Mouse (Mus musculus): ENCODE results near the gene Nipsnap2.
"Not testable (repeated sequence)": the region's sequence is repeated elsewhere in the genome, so short reads cannot be mapped to it uniquely, and the experiment has no call there.

The Nipsnap2 gene

DNA sequence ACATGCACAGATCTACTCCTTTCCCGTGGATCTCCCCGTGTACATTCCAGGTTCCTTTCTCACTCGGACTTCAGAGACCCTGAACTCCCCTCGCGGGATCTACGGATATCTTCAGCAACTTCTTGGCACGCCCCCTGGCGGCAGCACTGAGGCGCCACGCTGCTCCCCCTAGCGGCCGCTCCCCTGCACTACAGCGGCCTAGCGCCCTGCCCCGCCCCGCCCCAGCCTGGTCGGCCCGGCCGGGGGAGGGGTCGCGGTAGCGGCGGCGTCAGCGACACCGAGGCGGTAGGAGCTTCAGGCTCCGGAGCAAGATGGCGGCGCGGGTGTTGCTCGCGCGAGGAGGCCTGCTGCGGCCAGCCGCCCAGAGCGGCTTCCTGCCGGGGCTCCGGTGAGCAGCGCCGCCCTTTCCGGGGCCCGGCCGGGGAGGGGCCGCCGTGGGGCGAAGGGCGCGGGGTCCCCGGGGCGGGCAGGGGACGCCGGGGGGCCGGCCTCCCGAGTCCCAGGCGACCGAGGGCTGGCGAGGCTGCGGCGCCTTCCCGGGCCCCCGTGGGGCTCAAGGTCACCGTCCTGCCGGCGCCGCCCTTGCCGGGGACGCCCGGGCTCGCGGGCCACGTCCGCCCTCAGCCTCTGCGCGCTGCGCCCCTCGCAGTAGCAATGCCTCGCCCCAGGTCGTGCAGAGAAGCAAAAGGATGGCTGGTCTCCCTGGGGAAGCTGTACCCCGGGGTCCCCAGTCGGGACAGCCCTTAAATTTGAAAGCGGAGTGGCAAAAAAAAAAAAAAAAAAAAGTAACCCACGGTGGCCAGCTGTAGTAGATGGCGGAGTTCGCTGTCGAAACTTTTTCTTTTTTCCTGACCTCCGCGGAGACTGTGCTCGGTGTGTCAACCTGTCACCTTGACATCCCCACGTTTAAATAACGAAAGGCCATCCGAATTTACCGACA lies at the start of gene Nipsnap2:
Gene Nipsnap2, plus strand, starts transcription at position 230 of the 940 bp plus-strand sequence.
- DNase-seq (ENCODE audit: low read depth), result no peak

DNA sequence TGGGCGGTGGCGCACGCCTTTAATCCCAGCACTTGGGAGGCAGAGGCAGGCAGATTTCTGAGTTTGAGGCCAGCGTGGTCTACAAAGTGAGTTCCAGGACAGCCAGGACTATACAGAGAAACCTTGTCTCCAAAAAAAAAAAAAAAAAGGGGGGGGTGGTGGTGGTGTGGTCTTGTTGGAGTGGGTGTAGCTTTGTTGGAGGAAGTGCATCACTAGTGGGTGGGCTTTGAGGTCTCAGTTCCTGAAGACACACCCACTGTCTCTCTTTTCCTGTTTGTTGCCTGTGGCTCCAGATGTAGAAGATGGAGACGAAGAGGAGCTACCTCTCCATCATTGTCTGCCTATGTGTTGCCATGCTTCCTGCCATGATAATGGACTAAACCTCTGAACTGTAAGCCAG lies 39.7 kb upstream of the Nipsnap2 start:
- DNase-seq (ENCODE audit: low read depth), result not testable (repeated sequence)

DNA sequence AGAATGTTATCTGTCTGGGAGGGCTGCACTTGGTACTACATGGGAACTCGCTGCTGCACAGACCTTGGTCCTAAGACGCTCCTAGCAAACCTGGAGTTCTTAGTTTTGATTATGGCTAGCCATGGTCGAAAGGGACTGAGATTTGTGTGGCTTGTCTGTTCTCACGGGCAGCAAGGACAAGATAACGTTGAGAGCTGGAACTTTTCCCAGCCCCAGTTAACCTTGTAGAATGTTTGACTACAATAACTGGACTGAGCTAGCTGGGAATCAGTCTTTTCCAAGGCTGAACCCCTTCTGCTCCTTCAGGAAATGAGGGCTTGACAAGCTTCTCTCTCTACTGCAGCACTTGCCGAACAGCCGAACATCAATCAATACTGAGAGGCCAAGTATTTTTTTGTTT lies 37.2 kb upstream of the Nipsnap2 start:
- no peak for DNase-seq (ENCODE audit: low read depth)

DNA sequence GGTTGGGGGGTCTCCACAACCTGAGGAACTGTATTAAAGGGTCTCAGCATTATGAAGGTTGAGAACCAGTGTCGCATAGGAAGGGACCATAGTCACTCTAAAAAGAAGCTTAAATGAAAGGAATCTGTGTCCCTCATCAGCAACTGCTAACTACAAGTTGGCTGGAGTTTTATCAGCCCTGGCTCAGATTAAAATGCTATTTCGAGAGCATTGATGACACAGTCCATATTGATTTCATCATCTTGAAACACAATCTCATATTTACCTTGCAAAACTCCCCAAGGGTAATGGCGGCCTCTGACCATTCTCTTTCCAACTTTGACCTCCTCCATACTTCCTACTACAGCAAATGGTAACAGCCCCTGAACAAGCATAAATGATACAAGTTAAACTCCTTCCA lies 34.3 kb upstream of the Nipsnap2 start:
- no peak for DNase-seq (ENCODE audit: low read depth)

DNA sequence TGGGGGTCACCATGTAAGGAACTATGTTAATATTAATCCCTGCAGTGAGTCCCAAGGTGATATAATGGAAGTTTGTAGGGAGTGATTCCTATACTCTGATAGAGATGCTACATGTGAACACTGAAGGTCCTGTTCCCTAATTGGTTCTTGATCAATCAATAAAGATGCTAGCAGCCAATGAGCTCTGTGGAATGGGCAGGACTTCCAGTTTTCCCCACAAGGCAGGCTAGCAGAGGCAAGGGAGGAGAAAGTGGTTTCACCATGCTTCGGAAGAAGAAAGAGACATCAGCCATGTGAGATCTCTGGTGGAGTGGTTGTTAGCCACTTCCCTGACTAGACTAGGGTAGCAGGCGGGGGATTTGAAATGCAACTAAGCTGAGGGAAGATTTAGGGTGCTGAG lies 24.4 kb upstream of the Nipsnap2 start:
- no peak for DNase-seq (ENCODE audit: low read depth)

DNA sequence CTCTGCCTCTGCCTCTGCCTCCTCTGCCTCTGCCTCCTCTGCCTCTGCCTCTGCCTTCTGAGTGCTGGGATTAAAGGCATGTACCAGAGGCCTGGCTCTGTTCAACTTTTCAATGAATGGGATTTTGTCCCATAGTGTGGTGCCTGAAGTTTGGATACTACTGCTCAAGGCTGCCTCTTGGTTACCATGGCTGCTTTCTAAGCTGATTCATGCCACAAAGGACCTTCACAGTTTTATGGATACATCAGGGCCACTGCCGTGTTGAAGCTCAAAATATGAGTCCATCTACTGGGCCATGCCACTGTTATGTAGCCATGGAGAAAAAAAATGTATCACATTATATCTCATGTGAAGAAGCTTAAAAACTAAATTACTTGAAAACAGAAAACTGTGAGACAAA lies 23.2 kb upstream of the Nipsnap2 start:
- DNase-seq (ENCODE audit: low read depth), result no peak

DNA sequence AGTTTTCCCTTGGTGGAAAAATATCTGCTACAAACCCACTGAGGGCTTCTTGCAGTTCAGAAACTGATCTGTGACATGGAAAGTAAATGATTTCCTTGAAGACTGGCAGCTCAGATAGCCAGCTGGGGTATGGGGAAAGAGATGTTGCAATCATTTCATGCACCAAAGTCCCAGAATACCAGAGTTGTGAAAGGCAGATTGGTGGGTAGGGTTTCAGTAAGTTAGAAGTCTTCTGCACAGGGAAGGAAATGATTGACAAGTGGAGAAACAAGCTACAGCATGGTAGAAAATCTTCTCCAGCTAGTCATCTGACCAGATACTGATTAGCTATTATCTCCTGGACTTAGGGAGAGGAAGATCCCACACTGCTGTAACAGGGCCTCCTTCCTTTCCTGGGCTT lies 21.5 kb upstream of the Nipsnap2 start:
- DNase-seq (ENCODE audit: low read depth), result no peak

DNA sequence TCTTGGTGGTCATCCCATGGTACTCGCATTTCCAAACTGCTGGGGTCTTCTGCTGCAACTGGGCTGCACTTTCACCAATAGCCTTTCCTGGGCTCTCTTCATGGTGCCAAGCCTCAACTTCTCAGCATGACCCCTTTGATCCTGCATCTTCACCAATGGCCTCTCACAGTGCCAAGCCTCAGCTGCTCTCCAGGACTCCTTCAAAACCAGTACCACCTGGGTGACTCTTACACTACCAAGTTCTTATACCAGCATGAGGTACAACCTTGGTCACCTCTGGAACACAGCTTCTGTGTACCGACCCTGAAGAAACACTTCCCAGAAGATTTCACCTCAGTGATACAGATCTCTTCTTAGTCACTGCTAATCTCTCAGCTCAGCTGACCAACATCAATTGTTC lies 16.5 kb upstream of the Nipsnap2 start, which contains the start of gene Sept14:
Gene Sept14, minus strand, starts transcription at position 101 of the 400 bp plus-strand sequence.
- DNase-seq (ENCODE audit: low read depth), result no peak

DNA sequence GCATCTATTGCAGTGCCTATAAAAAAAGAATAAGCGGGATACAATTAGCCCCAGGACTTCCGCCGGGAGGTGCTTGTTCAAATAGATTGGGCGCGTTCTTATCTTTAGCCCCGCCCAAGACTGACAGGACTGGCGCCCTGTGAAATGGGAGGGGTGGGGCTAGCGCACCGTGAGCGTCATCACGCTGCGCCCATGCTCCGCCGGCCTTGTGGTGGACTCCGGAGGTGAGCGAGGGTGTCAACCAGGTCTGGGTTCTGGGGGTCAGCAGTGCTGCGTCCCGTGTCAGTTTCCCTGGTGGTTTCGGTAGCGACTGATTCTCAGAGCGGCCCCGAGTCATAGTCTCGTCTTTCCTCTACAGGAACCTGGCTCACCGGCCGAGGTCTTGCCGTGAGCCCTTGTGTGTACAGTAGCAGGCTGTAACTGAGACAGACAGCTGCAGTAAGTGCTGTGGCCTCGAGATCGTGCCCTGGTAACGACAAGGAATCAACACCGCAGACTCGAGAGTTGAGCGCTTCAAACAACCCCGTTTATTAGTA lies 9.5 kb upstream of the Nipsnap2 start, which contains the start of gene Mrps17:
Gene Mrps17, plus strand, starts transcription at position 172 of the 536 bp plus-strand sequence.
- peak; percentile 95 for DNase-seq (ENCODE audit: low read depth)

DNA sequence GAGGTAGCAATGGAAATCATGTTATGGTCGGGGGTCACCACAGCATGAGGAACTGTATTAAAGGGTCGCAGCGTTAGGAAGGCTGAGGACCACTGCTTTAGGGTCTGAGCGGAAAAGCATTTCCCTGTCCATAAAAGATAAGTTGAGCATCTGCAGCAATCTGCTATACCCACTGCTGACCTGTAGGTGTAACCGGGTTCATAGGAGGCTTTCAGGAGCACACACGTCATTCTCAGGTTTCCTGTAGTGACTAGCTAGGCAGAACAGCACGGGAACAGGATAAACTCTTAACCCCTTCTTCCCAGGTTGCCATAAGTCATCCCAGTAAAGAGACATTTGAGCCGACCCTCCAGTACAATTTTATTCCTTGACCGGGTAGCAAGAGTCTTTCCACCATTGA lies 7.8 kb upstream of the Nipsnap2 start:
- no peak for DNase-seq (ENCODE audit: low read depth)

DNA sequence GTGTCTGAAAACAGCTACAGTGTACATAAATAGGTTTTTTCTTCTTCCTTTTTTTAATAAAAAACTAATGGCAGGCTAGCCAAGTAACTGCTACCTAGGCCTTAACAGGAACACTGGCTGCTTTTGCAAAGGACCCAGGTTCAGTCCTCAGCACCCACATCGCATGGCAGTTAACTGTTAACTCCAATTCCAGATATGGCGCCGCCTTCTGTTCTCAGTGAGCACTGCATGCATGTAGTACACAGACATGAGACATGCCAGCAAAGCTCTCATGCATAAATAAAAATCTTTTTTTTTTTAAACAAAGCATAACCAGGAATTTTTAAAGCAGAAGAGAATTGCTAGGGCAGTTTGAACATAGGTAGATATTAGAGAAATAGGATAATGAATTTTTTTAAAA lies 4.7 kb upstream of the Nipsnap2 start:
- DNase-seq (ENCODE audit: low read depth), result no peak

DNA sequence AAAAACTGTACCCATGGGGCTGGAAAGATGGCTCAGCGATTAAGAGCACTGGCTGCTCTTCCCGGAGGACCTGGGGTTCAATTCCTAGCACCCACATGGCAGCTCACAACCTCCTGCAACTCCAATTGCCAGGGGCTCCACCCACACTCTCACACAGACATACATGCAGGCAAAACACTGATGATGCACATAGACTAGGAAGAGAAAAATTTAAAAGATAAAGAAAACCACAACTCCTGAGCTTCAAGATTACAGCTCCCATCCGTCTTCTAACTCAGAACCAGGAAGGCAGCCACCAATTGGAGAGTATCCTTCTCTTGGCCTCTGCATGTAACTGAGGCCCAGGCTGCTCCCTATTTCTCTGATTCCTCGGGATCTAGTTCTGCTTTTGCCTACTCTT lies 595 bp upstream of the Nipsnap2 start:
- no peak for DNase-seq (ENCODE audit: low read depth)

DNA sequence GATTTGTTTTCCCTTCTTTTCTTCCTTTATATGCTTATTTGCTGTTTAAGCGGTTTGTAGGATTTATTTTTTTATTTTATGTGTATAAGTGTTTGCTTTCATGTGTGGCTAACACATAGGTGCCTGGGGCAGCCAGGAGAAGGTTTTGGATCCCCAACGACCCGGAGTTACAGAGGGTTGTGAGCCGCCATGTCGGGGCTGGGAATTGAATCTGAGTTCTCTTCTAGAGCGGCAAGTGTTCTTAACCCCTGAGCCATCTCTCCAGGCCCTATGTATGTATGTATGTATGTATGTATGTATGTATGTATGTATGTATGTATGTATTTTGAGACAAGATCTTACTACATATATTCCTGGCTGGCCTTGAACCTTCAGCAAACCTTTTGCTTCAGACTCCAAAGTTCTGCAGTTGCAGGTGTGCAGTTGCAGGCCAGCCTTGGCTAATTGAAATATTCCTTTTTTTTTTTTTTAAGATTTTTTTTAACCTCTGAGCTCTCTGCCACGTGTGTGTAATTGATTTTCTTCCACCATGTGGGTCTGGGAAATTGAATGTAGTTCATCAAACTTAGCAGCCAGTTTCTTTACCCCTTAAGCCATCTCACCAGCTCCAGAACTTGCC lies 1.0 kb downstream of the Nipsnap2 start:
- DNase-seq (ENCODE audit: low read depth), result no peak

DNA sequence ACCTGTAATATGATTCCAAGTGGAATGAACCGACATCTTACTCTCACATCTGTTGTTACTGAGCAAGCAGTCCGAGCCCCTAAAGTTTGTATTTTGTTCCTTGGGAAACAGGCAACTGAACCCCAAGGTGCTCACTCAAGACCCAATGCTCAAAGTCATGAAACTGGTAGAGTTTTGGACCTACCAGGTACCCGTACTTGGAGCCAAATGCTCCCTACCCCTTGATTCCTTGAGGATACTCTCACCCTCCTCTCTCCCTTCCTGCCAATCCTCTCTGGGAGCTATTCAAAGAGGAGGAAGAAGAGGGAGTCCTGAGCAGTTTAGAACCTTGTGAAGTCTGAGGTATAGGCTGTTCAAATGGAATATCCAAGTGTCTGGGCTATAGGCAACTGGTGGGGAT lies 1.9 kb downstream of the Nipsnap2 start:
- no peak for DNase-seq (ENCODE audit: low read depth)

DNA sequence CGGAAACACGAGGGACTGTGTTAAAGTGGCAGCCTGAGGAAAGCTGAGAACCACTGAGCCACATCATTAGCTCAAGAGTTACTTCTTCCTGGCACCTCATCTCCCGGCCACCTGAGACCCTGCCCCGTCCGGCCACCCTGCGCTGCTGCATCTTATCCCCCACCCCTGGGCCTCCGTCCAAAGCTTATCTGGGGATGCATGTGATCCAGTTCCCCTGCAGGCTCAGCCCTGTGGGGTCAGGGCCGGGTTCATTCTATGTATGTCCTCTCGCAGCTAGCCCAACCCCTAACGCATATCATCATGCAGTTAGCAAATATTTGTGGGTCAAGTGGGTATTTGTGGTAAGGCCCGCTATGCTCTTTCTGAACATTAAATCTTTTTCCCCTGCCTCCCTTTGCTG lies 4.4 kb downstream of the Nipsnap2 start:
- DNase-seq (ENCODE audit: low read depth), result no peak

DNA sequence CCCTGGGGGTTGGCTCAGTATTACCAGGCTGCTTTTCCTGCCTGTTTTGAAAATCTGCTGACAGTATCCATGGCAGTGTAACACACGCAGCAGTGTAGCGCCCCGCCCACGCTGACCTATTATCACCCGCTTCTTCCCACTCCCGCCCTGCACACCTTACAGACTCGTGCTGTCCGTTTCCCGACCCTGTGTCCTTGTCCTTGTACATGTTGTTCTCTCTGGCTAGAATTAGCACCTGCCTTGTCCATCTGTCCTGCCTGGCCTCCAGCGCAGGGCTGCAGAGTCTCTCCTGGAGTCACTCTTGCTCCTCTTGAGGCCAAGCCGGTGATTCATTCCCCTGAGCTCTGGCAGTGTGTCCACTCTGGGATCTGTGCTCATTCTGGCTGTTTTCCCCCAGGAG lies 5.5 kb downstream of the Nipsnap2 start:
- DNase-seq (ENCODE audit: low read depth), result no peak

DNA sequence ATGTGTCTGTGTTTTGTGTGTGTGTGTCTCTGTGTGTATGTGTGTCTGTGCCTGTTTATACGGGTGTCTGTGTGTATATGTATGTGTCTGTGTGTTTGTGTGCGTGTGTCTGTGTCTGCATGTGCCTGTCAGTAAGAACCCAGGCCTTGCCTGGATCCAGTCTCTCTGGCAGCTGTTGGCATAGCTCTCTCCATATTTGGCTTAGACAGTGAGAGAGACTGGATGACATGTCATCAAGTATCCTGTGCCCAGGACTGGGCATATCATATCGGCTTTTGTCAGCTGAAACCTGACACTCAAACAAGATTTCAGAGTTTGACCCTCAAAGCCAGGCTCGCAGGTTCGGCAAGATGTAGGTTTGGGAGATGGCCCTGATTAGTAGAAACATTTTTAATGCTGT lies 6.2 kb downstream of the Nipsnap2 start:
- no peak for DNase-seq (ENCODE audit: low read depth)

DNA sequence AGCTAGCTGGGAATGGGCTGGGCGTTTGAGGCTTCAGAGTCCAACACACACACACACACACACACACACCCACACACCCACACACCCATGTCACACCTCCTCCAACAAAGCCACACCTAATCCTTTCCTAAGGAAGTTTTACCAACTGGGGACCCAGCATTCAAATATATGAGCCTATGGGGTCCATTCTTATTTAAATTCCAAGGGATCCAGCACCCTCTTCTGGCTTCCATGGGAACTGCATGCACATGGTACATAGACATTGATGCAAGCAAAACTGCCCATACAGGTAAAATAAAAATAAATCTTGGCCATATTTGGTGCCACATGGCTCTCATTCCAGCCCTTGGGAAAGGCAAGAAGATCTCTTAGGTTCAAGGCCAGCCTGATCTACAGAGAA lies 16.1 kb downstream of the Nipsnap2 start:
- no peak for DNase-seq (ENCODE audit: low read depth)

DNA sequence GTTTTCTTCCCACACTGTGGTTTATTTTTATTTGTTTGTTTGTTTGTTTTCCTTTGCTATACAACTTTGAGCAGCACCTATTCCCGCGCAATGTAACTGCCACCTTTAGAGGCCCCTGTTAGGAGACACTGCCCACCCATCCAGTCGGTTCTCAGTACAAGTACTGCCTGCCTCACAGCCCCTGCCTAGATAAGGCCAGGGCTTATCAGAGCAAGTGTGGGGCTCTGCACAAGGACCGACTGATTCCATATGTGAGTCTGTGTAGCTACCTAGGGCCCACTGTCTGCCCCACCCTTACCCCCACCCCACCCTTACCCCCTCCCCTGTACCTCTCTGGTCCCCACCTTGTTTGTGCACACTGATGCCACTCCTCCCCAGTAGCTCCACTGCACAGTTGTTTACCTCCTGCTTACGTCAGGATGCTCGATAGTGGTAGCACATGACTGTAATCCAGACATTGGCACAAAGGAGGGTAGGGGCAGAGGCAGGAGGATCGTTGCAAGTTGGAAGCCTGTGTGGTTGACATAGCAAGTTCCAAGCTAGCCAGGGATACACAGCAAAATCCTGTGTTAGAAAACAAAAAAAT lies 18.1 kb downstream of the Nipsnap2 start:
- DNase-seq (ENCODE audit: low read depth), result no peak

DNA sequence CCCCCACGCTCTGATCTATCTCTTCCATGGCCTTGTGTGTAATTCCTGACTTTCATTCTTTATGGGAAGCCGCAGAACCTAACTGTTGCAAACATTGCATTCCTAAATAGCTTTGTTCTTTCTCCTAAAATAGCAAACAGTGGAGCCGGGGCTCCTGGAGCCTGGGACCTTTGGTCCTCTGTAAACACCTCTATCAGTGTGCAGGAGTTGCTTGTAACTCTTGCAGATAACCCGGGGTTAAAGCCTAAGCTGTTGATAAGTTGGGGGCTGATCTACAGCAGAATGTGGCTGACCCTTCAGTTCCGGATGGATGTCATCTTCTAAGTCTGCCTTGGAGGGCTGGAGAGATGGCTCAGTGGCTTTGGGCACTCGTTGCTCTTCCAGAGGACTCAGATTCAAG lies 19.2 kb downstream of the Nipsnap2 start:
- no peak for DNase-seq (ENCODE audit: low read depth)

DNA sequence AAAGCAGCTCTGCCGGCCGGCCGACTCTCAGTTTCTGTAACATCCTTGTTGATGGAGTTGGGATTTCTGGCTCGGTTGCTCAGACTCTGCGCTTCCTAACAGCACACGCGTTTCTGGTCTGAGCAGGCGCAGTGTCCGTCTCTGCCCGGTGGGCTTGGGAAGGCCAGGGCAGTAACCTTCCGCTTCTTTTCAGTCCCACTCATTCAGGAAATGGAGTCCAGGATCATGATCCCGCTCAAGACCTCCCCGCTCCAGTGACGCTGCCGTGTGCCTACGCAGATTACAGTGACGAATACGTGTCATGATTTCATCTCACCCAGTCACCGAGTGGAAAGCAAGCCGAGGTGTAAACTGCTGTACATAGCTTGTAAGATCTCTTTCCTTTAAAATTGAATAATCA lies 32.0 kb downstream of the Nipsnap2 start:
- DNase-seq (ENCODE audit: low read depth), result no peak

DNA sequence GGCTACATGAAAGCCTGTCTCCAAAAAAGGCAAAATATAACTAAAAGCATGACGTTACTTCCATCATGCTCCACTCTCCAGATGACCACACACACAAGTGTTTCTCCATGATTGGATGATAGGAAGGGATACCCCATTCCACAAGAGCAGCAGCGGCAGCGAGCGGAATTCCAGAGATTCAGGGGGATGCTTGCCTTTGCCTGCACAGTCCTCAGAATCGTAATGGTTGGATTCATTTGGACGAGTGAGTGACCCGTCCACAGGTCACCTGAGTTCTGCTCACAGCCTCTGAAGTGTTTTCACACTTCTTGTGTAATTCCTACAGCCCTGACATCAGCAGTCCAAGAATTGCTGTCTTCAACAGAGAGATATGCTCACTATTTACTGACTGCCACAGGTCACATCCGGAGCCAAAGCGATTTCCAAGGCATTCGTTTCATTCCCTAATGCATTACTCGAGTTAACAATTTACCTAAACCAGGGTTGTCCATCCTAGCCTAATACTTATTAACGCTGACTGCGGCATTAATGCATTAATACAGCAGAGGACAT lies 35.1 kb downstream of the Nipsnap2 start:
- no peak for DNase-seq (ENCODE audit: low read depth)
